Mouse (Mus musculus) forebrain, embryonic 12.5 days (tissue): ENCODE results near the gene Cdk1. TPM values are rescaled to one million over a fixed set of nuclear protein-coding genes. Genes with fewer than 3 reads are reported as not detected.

Experiments used
- ATAC-seq: fragments of 200-750 bp; cut with Nextera tagmentation; 2 replicates; pipeline ENCODE4 v1.8.0; 2017; ENCODE audit warnings: moderate TSS enrichment; ENCODE audit not compliant: low FRiP score
- H3K27ac ChIP-seq: fragments of 300-500 bp; sonication (generic); 2 replicates; pipeline ENCODE4 v1.5.1; 2016; ENCODE audit warnings: mild to moderate bottlenecking
- H3K27me3 ChIP-seq: fragments of 300-500 bp; sonication (generic); 2 replicates; pipeline ENCODE4 v1.6.1; 2016; ENCODE audit warnings: mild to moderate bottlenecking
- H3K36me3 ChIP-seq: fragments of 300-500 bp; sonication (generic); replicated peaks from 2 replicates; pipeline ENCODE4 v1.6.1; 2016; ENCODE audit warnings: mild to moderate bottlenecking
- H3K4me1 ChIP-seq: fragments of 300-500 bp; sonication (generic); 2 replicates; pipeline ENCODE4 v1.6.1; 2016
- H3K4me2 ChIP-seq: fragments of 300-500 bp; sonication (generic); 2 replicates; pipeline ENCODE4 v1.6.1; 2016; ENCODE audit warnings: mild to moderate bottlenecking, moderate library complexity
- H3K4me3 ChIP-seq: fragments of 300-500 bp; sonication (generic); replicated peaks from 2 replicates; pipeline ENCODE4 v1.5.1; 2016; ENCODE audit warnings: mild to moderate bottlenecking
- H3K9ac ChIP-seq: fragments of 300-500 bp; sonication (generic); 2 replicates; pipeline ENCODE4 v1.6.1; 2016; ENCODE audit warnings: mild to moderate bottlenecking
- H3K9me3 ChIP-seq: fragments of 300-500 bp; sonication (generic); 2 replicates; pipeline ENCODE4 v1.6.1; 2016
- WGBS: fragments of 180-500 bp; shearing (Covaris S2); methylation state at CpG from one replicate; pipeline ENCODE4 v1.1.7; 2016; 5-methylcytosine and 5-hydroxymethylcytosine counted together
- polyA plus RNA-seq: library from polyadenylated mRNA; unstranded; fragments of >200 nt; fragmentation: Nextera tagmentation; extraction: Ambion mirVana; gene quantifications from 2 replicates; pipeline ENCODE4 v1.2.1, GENCODE M21; 2016

Cdk1 gene
- polyA plus RNA-seq, result 380 and 382 TPM in 2 replicates

- under 1% methylated on average over 50 of the region's 51 CpGs for WGBS
- H3K27me3 ChIP-seq, result no peaks in the 10 kb centered on the region
- peak within 1 kb of the TSS; percentile 92 for H3K9ac ChIP-seq
- no peaks in the 10 kb centered on the region for H3K9me3 ChIP-seq
- H3K4me1 ChIP-seq, result peaks cover 37% of the 10 kb centered on the region
- peak; percentile 98 for ATAC-seq
- H3K36me3 ChIP-seq, result peaks cover 31% of the 10 kb centered on the region
- H3K4me3 ChIP-seq, result peak within 1 kb of the TSS; percentile 80
- peak within 1 kb of the TSS; percentile 85 for H3K27ac ChIP-seq
- peak within 1 kb of the TSS; percentile 78 for H3K4me2 ChIP-seq
These were observed at the start of gene Cdk1 for GRCm38 (mm10) chr10:69352212-69353085. Cdk1 (minus strand) TSS chr10:69352938.

- H3K27ac ChIP-seq, result no peak overlapping the region
- no peaks in the 10 kb centered on the region for H3K36me3 ChIP-seq
- 0 out of 2 replicates have a peak overlapping the region, but pooled peaks have one; percentile 55 for H3K9ac ChIP-seq
- peaks cover 25% of the 10 kb centered on the region for H3K4me1 ChIP-seq
- ATAC-seq, result no peak
- H3K4me2 ChIP-seq, result peak overlapping the region; percentile 100
- H3K4me3 ChIP-seq, result peak overlapping the region; percentile 68
- H3K9me3 ChIP-seq, result no peaks in the 10 kb centered on the region
- 3% methylated on average over 17 of the region's 17 CpGs for WGBS
- peaks cover 66% of the 10 kb centered on the region for H3K27me3 ChIP-seq
These were observed 47.2 kb upstream of the Cdk1 start for GRCm38 (mm10) chr10:69399814-69400385.

GRCm38 (mm10) chr10:69398763-69399590, 46.2 kb upstream of the Cdk1 start, which contains the start of gene Ank3:
Ank3 (plus strand) TSS chr10:69398773.
- Histone ChIP-seq H3K9me3 (no peaks in the 10 kb centered on the region), H3K4me1 (peaks cover 25% of the 10 kb centered on the region), H3K36me3 (no peaks in the 10 kb centered on the region), H3K4me2 (peak within 1 kb of the TSS; percentile 100), H3K4me3 (peak within 1 kb of the TSS; percentile 68), H3K9ac (peak within 1 kb of the TSS; percentile 55), H3K27ac (no peak within 1 kb of the TSS), H3K27me3 (peaks cover 72% of the 10 kb centered on the region)
- peak; percentile 53; the same call in 1 of the 2 replicates for ATAC-seq
- WGBS, result under 1% methylated on average over 67 of the region's 77 CpGs

GRCm38 (mm10) chr10:69398197-69398762, 45.5 kb upstream of the Cdk1 start:
- under 1% methylated on average over 26 of the region's 26 CpGs for WGBS
- peak; percentile 23; the same call in 1 of the 2 replicates for ATAC-seq
- Histone ChIP-seq H3K9ac (peak overlapping the region; percentile 55; the same call in 1 of the 2 replicates), H3K9me3 (no peaks in the 10 kb centered on the region), H3K27me3 (peaks cover 72% of the 10 kb centered on the region), H3K4me2 (peak overlapping the region; percentile 100), H3K27ac (no peak overlapping the region), H3K4me1 (peaks cover 25% of the 10 kb centered on the region), H3K36me3 (no peaks in the 10 kb centered on the region), H3K4me3 (peak overlapping the region; percentile 68)

GRCm38 (mm10) chr10:69389511-69389910, 36.8 kb upstream of the Cdk1 start:
- no peak overlapping the region for H3K4me2 ChIP-seq

GRCm38 (mm10) chr10:69386767-69387166, 34.0 kb upstream of the Cdk1 start:
- H3K4me1 ChIP-seq, result no peaks in the 10 kb centered on the region
- no peaks in the 10 kb centered on the region for H3K27me3 ChIP-seq
- no peaks in the 10 kb centered on the region for H3K9me3 ChIP-seq
- ATAC-seq, result no peak
- H3K4me2 ChIP-seq, result no peak overlapping the region
- H3K4me3 ChIP-seq, result no peak overlapping the region
- H3K36me3 ChIP-seq, result no peaks in the 10 kb centered on the region
- H3K9ac ChIP-seq, result no peak overlapping the region
- H3K27ac ChIP-seq, result no peak overlapping the region
- WGBS, result 83% methylated on average over 8 of the region's 8 CpGs

More at GRCm38 (mm10) chr10:69389511-69389910, 36.8 kb upstream of the Cdk1 start:
- WGBS, result 90% methylated on average over 4 of the region's 4 CpGs
- Histone ChIP-seq H3K27me3 (peaks cover 2% of the 10 kb centered on the region), H3K4me1 (no peaks in the 10 kb centered on the region), H3K4me3 (no peak overlapping the region), H3K9me3 (no peaks in the 10 kb centered on the region), H3K36me3 (no peaks in the 10 kb centered on the region), H3K9ac (no peak overlapping the region), H3K27ac (no peak overlapping the region)
- ATAC-seq, result no peak

- 89% methylated on average over 8 of the region's 8 CpGs for WGBS
These were observed 32.4 kb upstream of the Cdk1 start for GRCm38 (mm10) chr10:69385136-69385535.

GRCm38 (mm10) chr10:69384640-69385039, 31.9 kb upstream of the Cdk1 start:
- Histone ChIP-seq H3K9me3 (no peaks in the 10 kb centered on the region), H3K36me3 (no peaks in the 10 kb centered on the region), H3K27me3 (no peaks in the 10 kb centered on the region), H3K4me1 (no peaks in the 10 kb centered on the region), H3K9ac (no peak overlapping the region), H3K4me3 (no peak overlapping the region), H3K4me2 (no peak overlapping the region), H3K27ac (no peak overlapping the region)
- 84% methylated on average over 11 of the region's 11 CpGs for WGBS
- ATAC-seq, result no peak

More at GRCm38 (mm10) chr10:69385136-69385535, 32.4 kb upstream of the Cdk1 start:
- H3K4me2 ChIP-seq, result no peak overlapping the region
- H3K9me3 ChIP-seq, result no peaks in the 10 kb centered on the region
- no peaks in the 10 kb centered on the region for H3K27me3 ChIP-seq
- H3K9ac ChIP-seq, result no peak overlapping the region
- no peaks in the 10 kb centered on the region for H3K36me3 ChIP-seq
- no peaks in the 10 kb centered on the region for H3K4me1 ChIP-seq
- no peak for ATAC-seq
- H3K27ac ChIP-seq, result no peak overlapping the region
- no peak overlapping the region for H3K4me3 ChIP-seq

- 96% methylated on average over 1 of the region's 1 CpGs for WGBS
- no peak for ATAC-seq
- H3K27ac ChIP-seq, result no peak overlapping the region
- no peaks in the 10 kb centered on the region for H3K27me3 ChIP-seq
- no peaks in the 10 kb centered on the region for H3K36me3 ChIP-seq
- no peak overlapping the region for H3K9ac ChIP-seq
- H3K4me3 ChIP-seq, result no peak overlapping the region
- no peaks in the 10 kb centered on the region for H3K4me1 ChIP-seq
- no peak overlapping the region for H3K4me2 ChIP-seq
- H3K9me3 ChIP-seq, result no peaks in the 10 kb centered on the region
These were observed 30.4 kb upstream of the Cdk1 start for GRCm38 (mm10) chr10:69383186-69383585.

- Histone ChIP-seq H3K36me3 (no peaks in the 10 kb centered on the region), H3K27me3 (no peaks in the 10 kb centered on the region), H3K4me2 (no peak overlapping the region), H3K4me3 (no peak overlapping the region), H3K27ac (no peak overlapping the region), H3K9ac (no peak overlapping the region), H3K4me1 (no peaks in the 10 kb centered on the region), H3K9me3 (no peaks in the 10 kb centered on the region)
- ATAC-seq, result no peak
- 50% methylated on average over 7 of the region's 7 CpGs for WGBS
These were observed 22.4 kb upstream of the Cdk1 start for GRCm38 (mm10) chr10:69375154-69375553.

GRCm38 (mm10) chr10:69373796-69374550, 21.2 kb upstream of the Cdk1 start:
- Histone ChIP-seq H3K4me3 (no peak overlapping the region), H3K36me3 (no peaks in the 10 kb centered on the region), H3K9me3 (no peaks in the 10 kb centered on the region), H3K4me1 (no peaks in the 10 kb centered on the region), H3K27ac (no peak overlapping the region), H3K27me3 (no peaks in the 10 kb centered on the region), H3K4me2 (no peak overlapping the region), H3K9ac (no peak overlapping the region)
- ATAC-seq, result no peak
- WGBS, result 57% methylated on average over 10 of the region's 10 CpGs
